Mouse (Mus musculus): ENCODE results near the gene Aadac.

The Aadac gene

DNA sequence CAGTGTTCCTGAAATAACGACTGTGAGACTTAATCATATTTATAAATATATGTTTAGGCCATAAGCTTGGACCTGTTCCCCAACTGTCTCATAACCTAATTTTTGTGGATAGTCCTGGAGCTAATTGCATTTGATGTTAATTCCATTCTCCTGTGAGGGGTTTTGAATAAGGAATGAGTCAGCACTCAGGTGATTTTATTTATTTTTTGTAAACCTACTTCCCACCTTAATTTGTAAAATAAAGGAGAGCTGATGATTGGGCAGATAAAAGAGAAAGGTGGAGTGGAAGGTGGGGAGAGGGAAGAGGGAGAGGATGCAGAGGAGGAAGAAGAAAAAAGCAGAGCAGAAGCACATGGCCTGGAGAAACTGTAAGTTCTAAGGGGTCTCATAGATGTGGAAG is at the start of gene Aadac:
TSS of gene Aadac (plus strand) at position 301 of the 400 bp plus-strand sequence.
- DNase-seq (ENCODE audit: low read depth), result no peak

DNA sequence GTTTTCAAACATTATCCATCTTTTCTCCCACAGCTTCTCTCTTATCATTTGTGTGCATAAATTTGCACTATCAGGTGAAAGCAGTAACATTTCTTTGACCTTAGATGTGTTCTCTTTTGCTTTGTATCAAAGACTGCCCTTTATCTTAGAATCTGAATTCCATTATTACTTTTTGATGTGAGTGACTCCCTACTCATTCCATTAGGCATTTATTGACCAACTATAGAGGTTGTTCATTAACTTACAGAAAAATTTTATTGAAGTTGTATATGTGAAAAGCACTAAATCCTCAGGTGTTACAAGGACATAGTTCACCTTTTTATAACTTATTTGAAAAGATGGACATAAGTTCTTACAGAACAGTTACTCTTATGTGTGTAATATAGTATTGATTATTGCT is 21.9 kb upstream of the Aadac start:
- no peak for DNase-seq (ENCODE audit: low read depth)

- DNase-seq (ENCODE audit: low read depth), result no peak
Measured at GRCm38 (mm10) chr3:60006443-60006842, 19.1 kb upstream of the Aadac start, which contains the start of gene Aadacl2. Gene Aadacl2, plus strand, starts transcription at chr3:60006743.

DNA sequence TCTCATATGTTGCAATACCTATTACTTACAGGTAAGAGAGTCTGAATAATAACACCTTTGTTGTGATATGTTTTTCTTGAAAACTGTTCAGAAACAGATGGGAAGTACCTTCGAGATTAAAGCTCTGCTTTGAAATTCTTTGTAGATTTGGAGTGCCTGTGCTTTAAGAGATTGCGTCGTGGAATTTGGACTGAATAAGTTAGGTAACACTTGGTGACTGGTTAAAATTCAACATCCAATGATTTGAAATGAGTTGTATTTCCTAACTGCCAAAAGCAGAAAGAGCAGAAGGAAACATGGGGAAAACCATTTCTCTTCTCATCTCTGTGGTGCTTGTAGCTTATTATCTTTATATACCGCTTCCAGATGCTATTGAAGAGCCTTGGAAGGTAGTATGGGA is 6.0 kb downstream of the Aadac start:
- DNase-seq (ENCODE audit: low read depth), result no peak

- DNase-seq (ENCODE audit: low read depth), result no peak
Measured at GRCm38 (mm10) chr3:60046221-60046913, 20.9 kb downstream of the Aadac start.

DNA sequence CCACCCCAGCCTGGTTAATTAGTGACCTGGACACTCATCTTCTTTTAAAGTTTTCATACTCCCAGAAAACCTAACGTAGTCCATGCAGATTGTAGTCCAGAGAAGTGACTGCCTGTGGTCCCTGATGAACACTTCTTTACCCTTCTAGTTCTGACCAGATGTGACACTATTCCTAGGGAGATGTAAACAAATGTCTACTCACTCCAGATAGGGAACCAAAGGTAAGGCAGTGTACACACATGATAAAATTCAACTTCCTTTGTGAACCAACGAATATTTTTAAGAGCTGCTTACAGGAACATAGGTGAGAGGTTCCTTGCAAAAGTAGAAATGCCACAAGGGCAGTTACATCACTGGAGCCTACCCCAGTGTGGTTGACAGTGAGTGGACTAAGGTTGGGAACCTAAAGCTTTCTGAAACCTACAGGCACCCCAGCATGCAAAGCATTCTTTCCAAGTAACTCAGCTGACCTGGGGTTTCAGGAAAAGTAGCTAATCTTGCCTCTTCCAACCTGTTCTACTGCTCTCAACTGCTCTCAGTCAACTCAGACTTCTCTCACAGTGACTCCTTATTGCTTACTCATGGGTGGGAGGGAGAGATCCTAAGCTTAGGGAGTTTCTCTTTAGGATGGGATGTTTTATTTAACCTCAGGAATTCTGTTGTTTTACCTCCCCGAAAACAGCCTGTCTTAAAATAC is 27.9 kb downstream of the Aadac start:
- DNase-seq (ENCODE audit: low read depth), result no peak

GRCm38 (mm10) chr3:60053931-60054330 is 28.4 kb downstream of the Aadac start:
- no peak for DNase-seq (ENCODE audit: low read depth)

DNA sequence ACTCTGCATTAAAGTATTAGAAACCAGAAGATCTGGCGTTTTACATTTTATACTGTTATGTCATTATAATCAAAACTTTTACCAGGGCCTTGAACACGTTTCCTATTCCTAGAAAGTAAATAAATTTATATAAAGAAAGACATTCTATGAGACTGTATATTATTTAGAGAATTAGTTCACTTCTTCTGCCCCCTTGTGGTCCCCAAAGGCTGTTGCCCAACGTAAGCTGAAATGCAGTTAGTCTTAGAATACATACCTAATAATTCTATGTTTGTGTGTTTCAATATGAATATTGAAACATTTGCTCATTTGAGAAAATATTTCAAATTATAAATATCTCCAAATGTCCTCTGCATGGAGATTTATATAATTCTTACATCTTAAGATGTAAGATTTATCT is 30.9 kb downstream of the Aadac start:
- no peak for DNase-seq (ENCODE audit: low read depth)

DNA sequence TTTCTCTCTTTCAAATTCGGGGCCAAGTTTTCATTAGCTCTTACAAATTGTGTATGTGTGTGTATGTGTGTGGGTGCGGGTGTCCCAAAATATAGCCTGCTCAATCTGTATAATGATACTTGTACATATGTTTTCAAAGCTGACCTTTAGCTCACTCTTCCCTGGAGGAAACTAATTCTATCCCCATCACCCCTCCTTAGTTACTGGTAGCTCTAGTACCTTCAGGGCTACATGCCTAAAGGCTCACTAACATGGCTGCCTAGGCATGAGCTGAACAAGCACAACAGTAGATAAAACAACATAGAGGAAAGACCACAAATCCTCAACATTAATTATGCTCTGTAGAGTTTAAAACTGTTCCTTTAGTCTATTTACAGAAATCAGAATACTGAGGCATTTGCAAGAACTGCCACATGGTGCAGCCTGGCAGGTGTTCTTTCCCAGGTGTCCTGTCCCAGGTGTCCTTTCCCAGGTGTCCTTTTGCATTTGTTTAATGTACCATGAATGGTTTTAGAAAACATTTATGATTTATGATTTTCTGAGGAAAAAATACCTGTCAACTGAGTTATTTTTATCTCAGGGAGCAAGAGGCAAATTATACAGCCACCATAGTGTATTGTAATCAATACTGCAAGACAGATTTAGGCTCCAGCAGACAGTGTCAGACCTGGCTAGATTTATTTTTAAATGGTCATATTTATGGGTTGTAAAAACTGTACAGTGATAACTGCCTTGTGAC is 31.7 kb downstream of the Aadac start:
- no peak for DNase-seq (ENCODE audit: low read depth)

GRCm38 (mm10) chr3:60057809-60058082 is 32.2 kb downstream of the Aadac start:
- DNase-seq (ENCODE audit: low read depth), result no peak

DNA sequence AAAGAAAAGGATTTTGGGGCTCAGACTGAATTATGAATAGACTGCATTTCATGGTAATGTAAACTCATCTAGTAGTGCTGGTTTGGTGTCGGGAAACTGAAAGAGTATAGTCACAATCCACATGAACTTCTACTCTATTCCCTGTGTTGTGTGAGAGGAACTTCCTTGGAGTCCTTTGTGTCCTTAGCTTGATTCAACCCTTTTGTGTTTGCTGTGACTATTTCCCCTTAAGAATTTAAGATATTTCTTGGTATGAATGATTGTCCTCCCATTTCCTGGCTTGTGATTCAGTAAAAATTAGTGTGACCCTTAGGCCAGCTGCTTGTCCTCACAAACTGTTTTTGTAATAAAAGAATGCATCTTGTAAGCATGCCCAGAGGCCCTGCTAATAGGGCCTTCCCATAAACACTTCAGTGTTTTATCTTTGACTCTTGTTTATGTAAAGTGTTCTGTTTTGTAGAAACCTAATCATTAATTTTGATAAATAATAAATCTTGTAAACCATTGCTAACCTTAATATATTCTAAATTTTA is 53.4 kb downstream of the Aadac start:
- DNase-seq (ENCODE audit: low read depth), result no peak

DNA sequence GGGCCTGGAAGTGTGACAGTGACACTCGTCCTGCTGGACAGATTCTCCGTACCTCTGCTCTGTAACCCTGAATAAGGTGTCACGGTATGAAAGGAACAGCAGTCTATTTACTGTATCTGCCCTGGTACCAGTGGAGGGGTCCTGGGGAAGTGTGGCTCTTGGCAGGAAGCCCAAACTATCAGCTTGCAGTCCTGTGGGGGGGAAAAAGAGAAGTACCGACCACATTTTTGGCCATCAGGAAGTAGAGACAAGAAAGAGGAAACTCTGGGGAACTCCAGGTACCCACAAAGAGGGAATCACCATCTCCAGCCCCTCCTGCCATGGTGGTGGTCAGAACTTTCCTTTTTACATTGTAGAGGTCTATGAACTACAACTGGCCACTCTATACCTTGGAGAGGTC is 55.1 kb downstream of the Aadac start:
- no peak for DNase-seq (ENCODE audit: low read depth)

GRCm38 (mm10) chr3:60081648-60082047 is 56.1 kb downstream of the Aadac start, which contains the start of gene Sucnr1:
Gene Sucnr1, plus strand, starts transcription at chr3:60081869.
- DNase-seq (ENCODE audit: low read depth), result no peak

DNA sequence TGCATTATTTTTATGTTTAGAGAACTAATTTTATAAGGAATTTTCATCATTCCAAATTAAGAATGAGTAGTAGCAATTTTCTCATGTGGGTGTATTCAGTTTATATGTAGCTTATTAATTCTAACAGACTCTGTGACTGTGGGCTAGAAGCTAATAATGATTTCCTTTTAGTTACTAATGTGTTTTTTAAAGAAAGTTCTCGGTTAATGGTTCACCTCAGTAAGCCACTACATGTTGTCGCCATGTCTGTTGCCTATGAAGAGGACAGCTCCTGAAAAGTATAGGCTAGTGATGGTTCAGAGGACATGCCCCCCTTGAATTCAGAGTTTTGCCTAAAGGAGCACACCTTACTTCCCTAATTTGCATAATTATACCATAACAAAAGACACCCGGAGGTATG is 57.2 kb downstream of the Aadac start:
- DNase-seq (ENCODE audit: low read depth), result no peak

DNA sequence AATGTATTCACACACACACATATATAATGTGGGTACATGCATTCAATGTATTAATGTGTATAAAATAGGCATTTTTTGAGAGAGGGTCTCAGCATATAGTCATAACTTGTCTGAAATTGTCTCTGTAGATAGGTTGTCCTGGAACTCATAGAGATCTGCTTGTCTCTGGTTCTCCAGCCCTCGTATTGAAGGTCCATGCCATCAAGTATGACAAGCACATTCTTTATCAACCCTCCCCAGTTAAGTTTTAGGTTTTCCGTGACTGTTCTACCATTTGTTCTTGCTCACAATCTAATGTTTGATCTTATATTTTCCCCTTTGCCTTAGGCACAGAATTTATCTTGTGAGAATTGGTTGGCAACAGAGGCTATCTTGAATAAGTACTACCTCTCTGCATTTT is 60.2 kb downstream of the Aadac start:
- no peak for DNase-seq (ENCODE audit: low read depth)
